Mouse (Mus musculus): ENCODE results near the gene Usp4. TPM values are rescaled to one million over a fixed set of nuclear protein-coding genes. Genes with fewer than 3 reads are reported as not detected.

The Usp4 gene
- total and polyA plus RNA-seq, 3 experiments, result 85.4 to 128 TPM; not detected in 1

- no peaks in the 10 kb centered on the region; a peak in 1 of 4 replicates for H3K4me1 ChIP-seq (ENCODE audit: control insufficient read depth in 1 of 2, insufficient read depth in 2 of 2, low read length in 2 of 2)
Observed at GRCm38 (mm10) chr9:108436182-108436581, 88.5 kb downstream of the Usp4 start, which contains the start of gene BC048562. TSS of gene BC048562 (plus strand) at chr9:108436482.

GRCm38 (mm10) chr9:108439176-108439575 lies 91.5 kb downstream of the Usp4 start:
- Histone ChIP-seq H3K4me1 (ENCODE audit: control insufficient read depth in 1 of 2, insufficient read depth in 2 of 2, low read length in 2 of 2) (peaks cover 3 to 4% of the 10 kb centered on the region in 2 experiments), H3K4me3 (ENCODE audit: control insufficient read depth in 1 of 2, insufficient read depth in 1 of 2, low read depth in 2 of 2, low read length in 2 of 2) (no peak overlapping the region), H3K36me3 (ENCODE audit: control insufficient read depth in 1 of 2, insufficient read depth in 2 of 2, low read length in 2 of 2) (peaks cover 0 to 4% of the 10 kb centered on the region in 2 experiments; a peak in 2 of 4 replicates), H3K27ac (ENCODE audit: control insufficient read depth, low read depth, low read length) (no peak overlapping the region), H3K79me2 (ENCODE audit: control insufficient read depth, insufficient read depth, low read length, poor library complexity) (no peaks in the 10 kb centered on the region), H3K9ac (ENCODE audit: control insufficient read depth, low read depth, low read length, poor library complexity, severe bottlenecking) (no peak overlapping the region), H3K9me3 (replicated peaks; ENCODE audit: insufficient read depth, low read length) (no peaks in the 10 kb centered on the region), H3K27me3 (ENCODE audit: control insufficient read depth in 1 of 2, insufficient read depth in 2 of 2, low read length in 2 of 2) (peaks cover 8% of the 10 kb centered on the region in 2 experiments)
- DNase-seq (ENCODE audit: low read depth, low spot score), result no peak
- no peak for TF ChIP-seq USF1 (IDR thresholded peaks at IDR 0.05; ENCODE audit: low read depth, low read length)
- no peak for TF ChIP-seq JUND (IDR thresholded peaks at IDR 0.05; ENCODE audit: low read depth, low read length)
- TF ChIP-seq KAT2A (conservative IDR thresholded peaks at IDR 0.05; ENCODE audit: low read depth, low read length), result no peak
- no peak for TF ChIP-seq TAL1 (IDR thresholded peaks at IDR 0.05; ENCODE audit: low read length)
- TF ChIP-seq MYB (IDR thresholded peaks at IDR 0.05; ENCODE audit: low read depth, low read length), result no peak
- TF ChIP-seq POLR2A (IDR thresholded peaks at IDR 0.05; ENCODE audit: control insufficient read depth in 1 of 2, insufficient read depth in 1 of 2, low read depth in 1 of 2, low read length in 2 of 2, poor library complexity in 1 of 2), result no peak
- no peak for TF ChIP-seq ZMIZ1 (IDR thresholded peaks at IDR 0.05; ENCODE audit: low read depth, low read length)
- TF ChIP-seq CTCF (IDR thresholded peaks at IDR 0.05 in 2 of 3, conservative IDR thresholded peaks at IDR 0.05 in 1 of 3; ENCODE audit: control insufficient read depth in 1 of 3, insufficient read depth in 1 of 3, low read depth in 2 of 3, low read length in 3 of 3, poor library complexity in 1 of 3, severe bottlenecking in 1 of 3), result no peak
- no peak for TF ChIP-seq MYC (IDR thresholded peaks at IDR 0.05; ENCODE audit: low read depth, low read length)
- no peak for TF ChIP-seq MAZ (IDR thresholded peaks at IDR 0.05; ENCODE audit: low read depth, low read length)
- TF ChIP-seq ZNF384 (IDR thresholded peaks at IDR 0.05; ENCODE audit: low read depth, low read length), result no peak
- TF ChIP-seq SIN3A (IDR thresholded peaks at IDR 0.05; ENCODE audit: low read length), result no peak
- TF ChIP-seq GATA1 (IDR thresholded peaks at IDR 0.05; ENCODE audit: low read depth, low read length), result no peak
- no peak for TF ChIP-seq NELFE (IDR thresholded peaks at IDR 0.05; ENCODE audit: low read depth, low read length)
- no peak for TF ChIP-seq SMC3 (IDR thresholded peaks at IDR 0.05; ENCODE audit: low read depth, low read length)
- TF ChIP-seq TBP (IDR thresholded peaks at IDR 0.05; ENCODE audit: low read depth, low read length), result no peak

More at GRCm38 (mm10) chr9:108436182-108436581, 88.5 kb downstream of the Usp4 start, which contains the start of gene BC048562:
- Histone ChIP-seq H3K27me3 (ENCODE audit: control insufficient read depth in 1 of 2, insufficient read depth in 2 of 2, low read length in 2 of 2) (peaks cover 9 to 11% of the 10 kb centered on the region in 2 experiments), H3K36me3 (ENCODE audit: control insufficient read depth in 1 of 2, insufficient read depth in 2 of 2, low read length in 2 of 2) (no peaks in the 10 kb centered on the region), H3K9me3 (replicated peaks; ENCODE audit: insufficient read depth, low read length) (no peaks in the 10 kb centered on the region), H3K79me2 (ENCODE audit: control insufficient read depth, insufficient read depth, low read length, poor library complexity) (no peaks in the 10 kb centered on the region), H3K9ac (ENCODE audit: control insufficient read depth, low read depth, low read length, poor library complexity, severe bottlenecking) (no peak within 1 kb of the TSS), H3K4me3 (ENCODE audit: control insufficient read depth in 1 of 2, insufficient read depth in 1 of 2, low read depth in 2 of 2, low read length in 2 of 2) (no peak within 1 kb of the TSS), H3K27ac (ENCODE audit: control insufficient read depth, low read depth, low read length) (no peak within 1 kb of the TSS)
- no peak for DNase-seq (ENCODE audit: low read depth, low spot score)
- no peak for TF ChIP-seq HCFC1 (IDR thresholded peaks at IDR 0.05; ENCODE audit: low read depth, low read length)
- TF ChIP-seq MYB (IDR thresholded peaks at IDR 0.05; ENCODE audit: low read depth, low read length), result no peak
- TF ChIP-seq ZMIZ1 (IDR thresholded peaks at IDR 0.05; ENCODE audit: low read depth, low read length), result no peak
- no peak for TF ChIP-seq NELFE (IDR thresholded peaks at IDR 0.05; ENCODE audit: low read depth, low read length)
- TF ChIP-seq MXI1 (IDR thresholded peaks at IDR 0.05; ENCODE audit: low read depth, low read length), result no peak
- TF ChIP-seq MAX (IDR thresholded peaks at IDR 0.05; ENCODE audit: low read length), result no peak
- TF ChIP-seq CHD2 (IDR thresholded peaks at IDR 0.05; ENCODE audit: low read length), result no peak
- no peak for TF ChIP-seq USF1 (IDR thresholded peaks at IDR 0.05; ENCODE audit: low read depth, low read length)
- TF ChIP-seq POLR2AphosphoS2 (IDR thresholded peaks at IDR 0.05; ENCODE audit: low read length), result no peak
- no peak for TF ChIP-seq MAZ (IDR thresholded peaks at IDR 0.05; ENCODE audit: low read depth, low read length)
- no peak for TF ChIP-seq TCF12 (IDR thresholded peaks at IDR 0.05; ENCODE audit: low read depth, low read length)
- no peak for TF ChIP-seq ZNF384 (IDR thresholded peaks at IDR 0.05; ENCODE audit: low read depth, low read length)
- TF ChIP-seq UBTF (IDR thresholded peaks at IDR 0.05; ENCODE audit: borderline replicate concordance, insufficient read depth, low read depth, low read length), result no peak
- no peak for TF ChIP-seq RAD21 (IDR thresholded peaks at IDR 0.05; ENCODE audit: low read depth, low read length)
- no peak for TF ChIP-seq ZKSCAN1 (IDR thresholded peaks at IDR 0.05; ENCODE audit: low read depth, low read length)
- TF ChIP-seq SIN3A (IDR thresholded peaks at IDR 0.05; ENCODE audit: low read length), result no peak
